Mouse (Mus musculus) testis, adult 2 months (tissue): ENCODE measurements around the gene Acer2.

ENCODE experiments used
- CTCF ChIP-seq: fragments of 200-500 bp; IDR thresholded peaks from 2 replicates; pipeline ENCODE4 v1.5.1; 2012; ENCODE audit warnings: low read depth, mild to moderate bottlenecking, inconsistent platforms, low read length, moderate library complexity; ENCODE audit not compliant: control insufficient read depth, insufficient read depth, insufficient replicate concordance
- POLR2A ChIP-seq: fragments of 200-500 bp; IDR thresholded peaks from 2 replicates; pipeline ENCODE4 v1.6.1; 2012; ENCODE audit warnings: low read depth, mild to moderate bottlenecking, inconsistent platforms, low read length, moderate library complexity; ENCODE audit not compliant: control insufficient read depth

DNA sequence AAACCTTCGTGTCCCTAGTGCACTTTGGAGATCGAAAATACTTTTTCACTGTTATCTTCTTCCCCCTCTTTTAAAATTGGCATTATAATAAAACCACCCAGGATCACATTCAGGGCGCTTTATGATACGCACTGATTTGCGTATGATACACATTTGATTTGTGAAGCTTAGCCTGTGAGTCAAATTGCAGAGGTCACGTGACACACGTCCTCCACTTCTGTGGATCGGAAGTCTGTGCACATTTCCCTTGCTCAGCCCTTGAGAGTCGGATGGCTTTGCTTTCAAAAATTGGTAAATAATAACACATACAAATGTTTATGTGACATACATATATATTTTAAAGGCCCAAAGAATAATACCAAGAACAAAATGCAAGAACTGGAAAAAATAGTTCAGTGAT, 62.0 kb downstream of the Acer2 start:
- TF ChIP-seq CTCF: no peak
- TF ChIP-seq POLR2A: no peak
